In genomic region chr19:4981767-4982166, GRCm38 (mm10) we compare ENCODE assay signal across 8 mouse cellular contexts. TPM values are rescaled to one million over a fixed set of nuclear protein-coding genes. Genes with fewer than 3 reads are reported as not detected.
A peak's percentile ranks its signal among the peaks of the same experiment; 100 is the strongest.
DNase-seq lines count a peak whose midpoint lies in the region; ATAC-seq and TF ChIP-seq lines count a peak whose summit lies in the region.

No protein-coding gene starts in this region.

- H3K36me3 ChIP-seq in spleen, adult 2 months (ENCODE audit: control insufficient read depth, insufficient read depth, low read length) = no peaks in the 10 kb centered on the region
- no peaks in the 10 kb centered on the region for H3K36me3 ChIP-seq in limb, embryonic 11.5 days (ENCODE audit: control insufficient read depth, insufficient read depth, low read length)

- TF ChIP-seq POLR2A in spleen, adult 2 months (IDR thresholded peaks at IDR 0.05; ENCODE audit: low read depth, low read length) = no peak
- no peak for TF ChIP-seq POLR2A in bone marrow macrophage, adult 2 months (IDR thresholded peaks at IDR 0.05; ENCODE audit: borderline replicate concordance, low read depth, low read length)

- no peak overlapping the region for H3K4me3 ChIP-seq in gastrocnemius, adult 2 months
- no peak overlapping the region for H3K4me3 ChIP-seq in spleen, adult 2 months (ENCODE audit: extremely low read depth, insufficient read depth, insufficient read length)
- no peak overlapping the region for H3K4me3 ChIP-seq in bone marrow macrophage, adult 2 months (ENCODE audit: insufficient read depth, low read length)
- H3K4me3 ChIP-seq in limb, embryonic 11.5 days (ENCODE audit: low read depth, low read length) = no peak overlapping the region

- no peaks in the 10 kb centered on the region for H3K27me3 ChIP-seq in spleen, adult 2 months (ENCODE audit: control insufficient read depth, insufficient read depth, low read length)
- peaks cover 9% of the 10 kb centered on the region; the same call in 1 of the 2 replicates for H3K27me3 ChIP-seq in limb, embryonic 11.5 days (ENCODE audit: control insufficient read depth, insufficient read depth, low read length)

- intact Hi-C loops in gastrocnemius, adult 2 months (cut with DNase I) = loop anchor here (1.0 kb wide), 1 partner anchor 21 kb away; no protein-coding TSS in a partner anchor

- peak; percentile 87 for TF ChIP-seq CTCF in gastrocnemius, adult 2 months (IDR thresholded peaks at IDR 0.05)
- TF ChIP-seq CTCF in spleen, adult 2 months (IDR thresholded peaks at IDR 0.05; ENCODE audit: extremely low read depth, insufficient read depth, insufficient read length, insufficient replicate concordance) = peak; percentile 51; the same call in 1 of the 2 replicates
- TF ChIP-seq CTCF in bone marrow macrophage, adult 2 months (IDR thresholded peaks at IDR 0.05; ENCODE audit: low read depth, low read length) = peak; percentile 57

- no peak overlapping the region for H3K4me2 ChIP-seq in limb, embryonic 11.5 days (ENCODE audit: low read depth, severe bottlenecking)

- ATAC-seq in limb, embryonic 11.5 days (ENCODE audit: insufficient number of reproducible peaks, low FRiP score, low TSS enrichment, low read depth) = no peak

- H3K4me1 ChIP-seq in spleen, adult 2 months (ENCODE audit: control insufficient read depth, insufficient read depth, insufficient read length) = no peaks in the 10 kb centered on the region
- no peaks in the 10 kb centered on the region for H3K4me1 ChIP-seq in bone marrow macrophage, adult 2 months (ENCODE audit: control insufficient read depth, insufficient read depth, low read length)
- H3K4me1 ChIP-seq in limb, embryonic 11.5 days (ENCODE audit: control insufficient read depth, insufficient read depth, low read length) = no peaks in the 10 kb centered on the region

- no peak overlapping the region for H3K27ac ChIP-seq in gastrocnemius, adult 2 months
- H3K27ac ChIP-seq in spleen, adult 2 months (ENCODE audit: insufficient read depth, low read length) = no peak overlapping the region
- H3K27ac ChIP-seq in bone marrow macrophage, adult 2 months (ENCODE audit: insufficient read depth, low read depth, low read length) = no peak overlapping the region
- H3K27ac ChIP-seq in limb, embryonic 11.5 days (replicated peaks; ENCODE audit: low read depth, low read length) = no peak overlapping the region

- no peak for DNase-seq in gastrocnemius, adult 2 months
- no peak for DNase-seq in gastrocnemius, postnatal 4 days (ENCODE audit: low spot score in 2 of 2)
- DNase-seq in spleen, adult 2 months (ENCODE audit: low read depth in 1 of 2, low spot score in 2 of 2) = peak; percentile 20 to 35
- DNase-seq in spleen, postnatal 14 days (ENCODE audit: low spot score in 2 of 2) = no peak
- peak; percentile 35 for DNase-seq in fibroblast of lung, adult 2 months (ENCODE audit: low read depth)
- peak; percentile 50 for DNase-seq in limb, embryonic 11.5 days (ENCODE audit: low spot score)
- peak; percentile 39 for DNase-seq in thymus, postnatal 25 days

- H3K9me3 ChIP-seq in limb, embryonic 11.5 days (ENCODE audit: control insufficient read depth, low read length) = no peaks in the 10 kb centered on the region

- no peak overlapping the region for H3K9ac ChIP-seq in limb, embryonic 11.5 days (ENCODE audit: low read length)

RNA-seq across cellular contexts. Expression of gene Npas4, which starts 8.3 kb away (rescaled TPM):
- total RNA-seq in gastrocnemius, adult 2 months (2021) = under 1 TPM in 1 of 2 experiments, not detected in 1; 0.13 TPM
- total RNA-seq in gastrocnemius, postnatal 4 days (2021) = under 1 TPM; 0.10 to 0.20 TPM
- polyA plus RNA-seq in spleen, adult 2 months (2012; rRNA removed) = 0.72 and 1.1 TPM in 2 replicates
- 1.3 and 1.6 TPM in 2 replicates for polyA plus RNA-seq in bone marrow macrophage, adult 2 months (2012; ENCODE audit: insufficient read depth, insufficient read length, missing spikeins)
- not detected in 2 replicates for polyA plus RNA-seq in limb, embryonic 11.5 days (2014; fragmentation: Nextera tagmentation; extraction: Ambion mirVana)

RNA-seq across cellular contexts. Expression of gene Mrpl11, which starts 19.8 kb away (rescaled TPM):
- total RNA-seq in gastrocnemius, adult 2 months (2021) = 10 to 100 TPM; 59.3 to 64.5 TPM
- total RNA-seq in gastrocnemius, postnatal 4 days (2021) = 10 to 100 TPM; 54.4 to 60.4 TPM
- polyA plus RNA-seq in spleen, adult 2 months (2012; rRNA removed) = 14.1 and 14.5 TPM in 2 replicates
- 45.6 and 53.2 TPM in 2 replicates for polyA plus RNA-seq in bone marrow macrophage, adult 2 months (2012; ENCODE audit: insufficient read depth, insufficient read length, missing spikeins)
- polyA plus RNA-seq in limb, embryonic 11.5 days (2014; fragmentation: Nextera tagmentation; extraction: Ambion mirVana) = 170 and 182 TPM in 2 replicates

RNA-seq across cellular contexts. Expression of gene Peli3, which starts 38.8 kb away (rescaled TPM):
- total RNA-seq in gastrocnemius, adult 2 months (2021) = 1 to 10 TPM; 1.5 to 2.1 TPM
- total RNA-seq in gastrocnemius, postnatal 4 days (2021) = 1 to 10 TPM; 1.7 to 2.2 TPM
- polyA plus RNA-seq in spleen, adult 2 months (2012; rRNA removed) = 1.0 and 1.5 TPM in 2 replicates
- polyA plus RNA-seq in bone marrow macrophage, adult 2 months (2012; ENCODE audit: insufficient read depth, insufficient read length, missing spikeins) = 4.6 and 5.4 TPM in 2 replicates
- 1.6 and 1.9 TPM in 2 replicates for polyA plus RNA-seq in limb, embryonic 11.5 days (2014; fragmentation: Nextera tagmentation; extraction: Ambion mirVana)

RNA-seq across cellular contexts. Expression of gene Slc29a2, which starts 41.9 kb away (rescaled TPM):
- total RNA-seq in gastrocnemius, adult 2 months (2021) = 1 to 10 TPM; 6.0 to 8.6 TPM
- total RNA-seq in gastrocnemius, postnatal 4 days (2021) = 1 to 10 TPM; 8.7 to 9.2 TPM
- 6.8 and 8.8 TPM in 2 replicates for polyA plus RNA-seq in spleen, adult 2 months (2012; rRNA removed)
- 0.91 and 1.2 TPM in 2 replicates for polyA plus RNA-seq in bone marrow macrophage, adult 2 months (2012; ENCODE audit: insufficient read depth, insufficient read length, missing spikeins)
- polyA plus RNA-seq in limb, embryonic 11.5 days (2014; fragmentation: Nextera tagmentation; extraction: Ambion mirVana) = 5.0 and 6.0 TPM in 2 replicates

RNA-seq across cellular contexts. Expression of gene Dpp3, which starts 53.7 kb away (rescaled TPM):
- total RNA-seq in gastrocnemius, adult 2 months (2021) = 10 to 100 TPM; 11.2 to 16.6 TPM
- total RNA-seq in gastrocnemius, postnatal 4 days (2021) = 10 to 100 TPM; 53.2 to 58.1 TPM
- polyA plus RNA-seq in spleen, adult 2 months (2012; rRNA removed) = 79.5 and 98.8 TPM in 2 replicates
- 39.7 and 62.7 TPM in 2 replicates for polyA plus RNA-seq in bone marrow macrophage, adult 2 months (2012; ENCODE audit: insufficient read depth, insufficient read length, missing spikeins)
- polyA plus RNA-seq in limb, embryonic 11.5 days (2014; fragmentation: Nextera tagmentation; extraction: Ambion mirVana) = 143 and 147 TPM in 2 replicates

Comparison
In these comparisons a context has a peak if more than half of its experiments do, and no peak if none do; other contexts are left out.
1. DNase-seq: peak in spleen, adult 2 months (2 of 2), fibroblast of lung, adult 2 months (single experiment), limb, embryonic 11.5 days (single experiment) and thymus, postnatal 25 days (single experiment); none in gastrocnemius, adult 2 months (single experiment), gastrocnemius, postnatal 4 days (0 of 2) and spleen, postnatal 14 days (0 of 2).
2. Peak in every context shown above with its lines, with median percentiles within 50 percentile points of each other: CTCF ChIP-seq.